Mouse (Mus musculus) C2C12 (cell line): ENCODE measurements around the gene Rhd.

Experiments used
- CTCF ChIP-seq: IDR thresholded peaks from one replicate; pipeline ENCODE4 v1.5.1; 2011; ENCODE audit not compliant: control insufficient read depth, insufficient read depth, insufficient read length
- MAX ChIP-seq: IDR thresholded peaks from one replicate; pipeline ENCODE4 v1.6.1; 2011; ENCODE audit warnings: mild to moderate bottlenecking, control low read depth

DNA sequence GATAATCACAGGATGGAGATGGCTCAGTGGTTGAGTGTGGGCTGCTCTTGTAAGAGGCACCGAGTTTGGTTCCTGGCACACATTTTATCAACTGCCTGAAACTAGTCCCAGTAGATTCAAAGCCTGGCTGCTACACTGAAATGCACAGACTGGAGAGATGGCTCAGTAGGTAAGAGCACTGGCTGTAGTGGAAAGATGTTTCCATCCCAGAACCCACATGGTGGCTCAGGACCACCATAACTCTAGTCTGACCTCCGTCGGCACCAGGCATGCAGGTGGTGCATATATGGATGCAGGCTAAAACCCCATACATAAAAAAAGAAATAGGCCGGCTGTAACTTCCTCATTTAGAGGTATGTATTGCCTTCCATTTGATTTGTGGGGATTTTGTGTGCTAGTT, 65.2 kb downstream of the Rhd start:
- TF ChIP-seq CTCF (no peak), MAX (no peak)
